Mouse (Mus musculus) layer of hippocampus, adult 9-11 months (tissue): ENCODE results near the gene Nod2.
"Not testable (repeated sequence)": the region's sequence is repeated elsewhere in the genome, so short reads cannot be mapped to it uniquely, and the experiment has no call there.

Experiments
- DNase-seq: peaks from one replicate; pipeline ENCODE4 v3.0.0; 2022

The Nod2 gene

DNA sequence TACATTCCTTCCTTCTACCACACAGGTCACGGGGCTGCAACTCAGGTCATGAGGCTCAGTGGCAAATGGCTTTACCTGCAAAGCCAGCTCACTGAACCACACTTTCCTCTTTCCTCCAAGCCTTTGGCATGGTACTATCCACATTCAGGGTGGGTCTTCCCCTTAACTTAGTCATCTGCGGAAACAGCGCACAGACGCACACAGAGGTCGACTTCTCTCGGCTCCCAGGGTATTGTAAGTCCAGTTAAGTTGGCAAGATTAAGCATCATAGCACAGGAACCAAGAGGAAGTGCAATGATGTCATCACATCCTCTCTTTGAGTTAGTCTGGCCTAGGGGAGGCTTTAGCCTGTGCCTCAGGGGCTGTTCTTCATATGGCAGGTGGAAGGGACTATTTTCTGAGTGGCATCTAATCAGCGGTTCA lies 13.8 kb upstream of the Nod2 start:
- no peak for DNase-seq

DNA sequence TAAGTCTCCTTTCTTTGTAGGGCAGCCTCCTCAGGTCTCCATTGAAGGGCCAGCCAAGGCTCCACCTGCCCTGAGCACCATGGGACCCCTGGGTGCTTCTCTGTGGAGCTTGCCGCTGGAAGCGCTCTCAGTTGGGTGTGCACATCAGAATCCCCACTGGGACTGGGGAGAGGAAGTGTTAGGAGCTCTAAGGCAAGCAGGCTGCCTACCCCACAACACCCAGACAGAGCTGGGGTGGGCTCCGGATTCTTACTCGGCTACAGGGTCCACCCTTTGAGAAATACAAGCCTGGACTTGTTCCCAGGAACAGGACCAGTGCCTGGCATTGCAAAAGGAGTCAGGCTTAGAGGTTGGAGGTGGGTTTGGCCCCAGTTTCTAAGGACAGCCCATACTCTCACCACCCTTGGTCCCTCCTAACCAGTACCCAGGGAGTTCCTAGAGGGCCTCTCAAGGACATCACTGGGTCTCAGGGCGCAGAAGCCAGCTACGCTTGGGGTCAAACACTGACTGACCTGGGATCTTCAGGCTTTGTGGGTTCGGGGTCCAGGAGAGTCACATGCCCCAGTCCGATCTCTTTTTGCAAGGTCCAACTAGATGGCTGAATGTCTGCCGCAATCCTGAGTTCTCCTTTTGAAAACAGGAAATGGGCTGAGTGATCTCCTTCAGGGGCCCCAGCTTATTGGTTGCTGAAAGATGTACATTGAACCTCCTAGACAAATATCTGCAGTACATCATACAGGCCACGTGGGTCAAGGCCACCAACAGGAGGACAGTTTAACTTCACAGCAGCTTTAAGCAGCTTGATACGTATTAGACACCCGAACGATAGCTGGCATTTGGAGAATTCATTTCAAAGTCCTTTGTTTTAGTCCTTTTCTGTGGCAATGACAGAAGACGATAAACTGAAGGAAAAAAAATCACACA lies 11.4 kb upstream of the Nod2 start, which contains the start of gene Snx20:
Snx20 (minus strand) TSS at position 655 of the 924 bp plus-strand sequence.
- DNase-seq: peak; percentile 65

- DNase-seq: no peak
These were observed 9.8 kb upstream of the Nod2 start for GRCm38 (mm10) chr8:88637092-88638000.

DNA sequence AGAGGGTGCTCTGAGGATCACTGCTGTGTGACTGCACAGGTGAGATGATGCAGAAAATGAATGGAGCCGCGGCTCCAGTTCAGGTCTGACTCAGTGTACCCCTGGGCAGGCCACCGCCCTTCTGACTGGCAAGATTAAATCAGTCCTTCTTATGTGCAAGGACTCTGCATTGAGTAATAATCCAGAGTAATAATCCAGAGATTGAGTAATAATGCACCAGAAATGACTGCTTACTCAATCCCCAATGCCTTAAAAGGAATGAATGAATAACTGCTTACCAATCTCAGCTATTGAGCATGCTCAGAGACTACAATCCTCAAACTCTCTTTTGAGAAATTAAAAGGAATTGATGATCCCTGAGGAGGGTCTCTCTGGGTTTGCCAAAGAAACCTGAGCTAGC lies 8.2 kb upstream of the Nod2 start:
- DNase-seq: no peak

DNA sequence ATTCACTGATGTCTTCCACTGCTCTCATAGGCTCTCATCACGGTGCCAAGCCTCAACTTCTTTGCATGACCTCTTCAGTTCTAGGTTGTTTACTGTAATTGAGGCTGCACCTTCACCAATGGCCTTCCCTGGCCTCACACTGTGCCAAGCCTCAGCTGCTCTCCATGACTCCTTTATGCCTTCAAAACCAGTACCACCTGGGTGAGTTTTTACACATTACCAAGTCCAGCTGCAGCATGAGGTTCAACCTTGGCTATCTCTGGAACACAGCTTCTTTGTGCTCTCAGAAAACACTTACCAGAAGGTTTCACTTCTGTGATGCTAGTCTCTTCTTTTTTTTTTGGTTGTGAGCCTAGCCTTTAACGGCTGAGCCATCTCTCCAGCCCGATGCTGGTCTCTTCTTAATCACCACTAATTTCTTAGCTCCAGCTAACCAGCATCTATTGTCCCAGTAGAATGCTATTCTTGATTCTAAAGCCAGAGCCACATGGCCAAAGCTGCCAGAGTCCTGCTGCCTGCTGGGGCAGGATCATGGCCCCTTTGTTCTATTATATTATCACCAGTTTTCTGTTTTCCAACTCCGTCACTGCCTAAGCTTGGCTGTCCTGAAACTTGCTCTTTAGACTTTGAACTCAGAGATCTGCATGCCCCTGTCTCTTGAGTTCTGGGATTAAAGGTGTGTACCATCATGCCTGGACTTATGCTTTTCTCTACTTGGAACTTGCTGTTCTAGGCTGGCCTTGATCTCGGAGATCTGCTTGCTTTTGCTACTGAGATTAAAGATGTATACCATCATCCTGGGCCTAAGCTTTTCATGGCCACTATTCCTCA lies 4.2 kb upstream of the Nod2 start:
- no peak for DNase-seq

GRCm38 (mm10) chr8:88648322-88648721 lies 1.2 kb downstream of the Nod2 start:
- no peak for DNase-seq

DNA sequence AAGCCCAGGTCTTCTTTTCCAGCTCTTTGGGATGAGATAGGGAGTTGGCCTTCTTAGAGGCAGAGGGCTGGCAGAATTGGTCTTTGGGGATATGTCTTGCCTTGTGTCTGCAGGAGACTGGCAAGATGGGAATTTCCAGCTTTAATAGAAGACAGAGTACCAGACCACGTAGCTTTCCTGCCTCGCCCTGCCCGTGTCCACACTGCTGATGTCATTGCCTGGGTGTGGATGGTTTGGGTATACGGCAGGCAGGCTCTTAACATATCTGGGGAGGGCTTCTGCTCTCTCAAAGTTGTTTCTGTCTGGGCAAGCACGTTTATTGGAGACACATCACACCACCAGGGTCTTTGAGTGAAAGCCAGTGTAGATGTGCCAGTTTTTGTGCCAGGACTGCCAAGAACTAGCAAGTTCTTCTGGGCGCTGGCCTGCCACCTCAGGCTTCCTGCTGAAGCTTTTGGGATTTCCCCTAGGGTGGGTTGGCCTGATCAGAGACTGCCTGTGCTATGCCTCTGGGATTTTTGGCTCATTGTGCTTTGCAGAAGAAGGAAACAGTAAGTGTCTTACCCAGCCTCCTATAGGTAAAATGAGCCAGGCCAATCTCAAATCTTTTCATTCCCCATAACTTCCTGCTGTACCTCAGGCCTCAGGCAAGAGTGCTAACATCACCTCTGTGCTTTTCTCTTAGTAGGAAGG lies 3.0 kb downstream of the Nod2 start:
- DNase-seq: no peak

DNA sequence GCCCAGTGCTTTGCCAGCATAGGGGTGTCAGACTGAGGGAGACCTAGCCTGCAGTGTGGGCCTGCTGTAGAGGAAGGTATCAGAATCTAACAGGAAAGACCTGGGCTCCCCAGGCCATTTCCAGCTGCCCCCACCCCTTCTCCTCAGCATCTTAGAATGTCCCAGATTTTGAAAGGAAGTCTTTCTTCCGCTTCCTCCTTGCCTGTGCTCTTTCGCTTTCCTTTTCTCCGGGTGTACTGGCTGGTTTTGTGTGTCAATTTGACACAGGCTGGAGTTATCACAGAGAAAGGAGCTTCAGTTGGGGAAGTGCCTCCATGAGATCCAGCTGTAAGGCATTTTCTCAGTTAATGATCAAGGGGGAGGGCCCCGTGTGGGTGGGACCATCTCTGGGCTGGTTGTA lies 4.0 kb downstream of the Nod2 start:
- DNase-seq: not testable (repeated sequence)

DNA sequence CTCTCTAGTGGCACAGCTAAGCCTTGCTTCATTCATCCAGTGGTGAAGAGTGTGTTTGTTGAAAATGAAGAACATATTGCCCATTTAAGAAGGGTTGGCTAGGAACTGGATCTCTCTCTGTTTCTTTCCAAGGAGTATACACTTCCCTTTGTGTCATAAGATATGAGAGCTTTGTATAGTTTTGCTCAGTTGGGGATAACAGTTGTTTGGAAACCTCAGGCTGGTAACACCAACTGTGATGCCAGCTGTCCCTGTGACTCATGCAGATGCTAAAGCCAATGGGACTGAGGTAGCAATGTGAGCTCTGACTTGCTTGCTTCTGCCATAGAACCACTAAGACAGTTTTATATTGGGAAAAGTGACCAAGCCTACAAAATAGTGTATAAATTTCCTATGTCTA lies 8.2 kb downstream of the Nod2 start:
- peak; percentile 63 for DNase-seq

DNA sequence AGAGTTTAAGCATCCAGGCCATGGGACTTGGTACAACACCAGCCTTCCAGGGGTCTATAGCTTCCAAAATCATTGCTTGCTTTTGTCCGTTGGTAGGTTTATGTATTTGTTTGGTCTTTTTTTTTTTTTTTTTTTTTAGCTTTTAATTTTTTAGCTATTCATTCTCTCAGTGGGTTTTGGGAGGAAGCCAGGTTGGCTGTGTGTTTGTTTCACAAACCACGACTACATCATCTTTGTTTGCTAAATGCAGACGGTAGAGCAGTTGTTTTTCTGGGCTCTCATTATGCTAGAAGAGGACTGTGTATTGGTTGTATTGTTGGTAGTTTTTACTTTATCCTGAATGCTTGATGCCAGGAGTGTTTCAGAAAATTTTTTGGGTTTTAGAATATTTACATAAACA lies 12.8 kb downstream of the Nod2 start:
- no peak for DNase-seq

GRCm38 (mm10) chr8:88662401-88662821 lies 15.3 kb downstream of the Nod2 start:
- peak; percentile 71 for DNase-seq

DNA sequence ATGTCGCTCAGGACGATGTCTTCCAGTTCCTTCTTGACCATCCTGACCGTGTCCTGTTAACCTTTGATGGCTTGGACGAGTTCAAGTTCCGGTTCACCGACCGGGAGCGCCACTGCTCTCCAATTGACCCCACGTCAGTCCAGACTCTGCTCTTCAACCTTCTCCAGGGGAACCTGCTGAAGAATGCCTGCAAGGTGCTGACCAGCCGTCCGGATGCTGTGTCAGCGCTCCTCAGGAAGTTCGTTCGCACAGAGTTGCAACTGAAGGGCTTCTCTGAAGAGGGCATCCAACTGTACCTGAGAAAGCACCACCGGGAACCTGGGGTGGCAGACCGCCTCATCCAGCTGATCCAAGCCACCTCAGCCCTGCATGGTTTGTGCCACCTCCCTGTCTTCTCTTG lies 17.0 kb downstream of the Nod2 start:
- no peak for DNase-seq

DNA sequence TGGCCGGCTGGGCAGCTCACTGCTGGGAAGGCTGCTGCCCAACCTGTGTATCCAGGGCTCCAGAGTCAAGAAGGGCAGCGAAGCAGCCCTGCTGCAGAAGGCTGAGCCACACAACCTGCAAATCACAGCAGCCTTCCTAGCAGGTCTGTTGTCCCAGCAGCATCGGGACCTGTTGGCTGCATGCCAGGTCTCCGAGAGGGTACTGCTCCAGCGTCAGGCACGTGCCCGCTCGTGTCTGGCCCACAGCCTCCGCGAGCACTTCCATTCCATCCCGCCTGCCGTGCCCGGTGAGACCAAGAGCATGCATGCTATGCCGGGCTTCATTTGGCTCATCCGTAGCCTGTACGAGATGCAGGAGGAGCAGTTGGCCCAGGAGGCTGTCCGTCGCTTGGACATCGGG lies 17.8 kb downstream of the Nod2 start:
- DNase-seq: no peak

DNA sequence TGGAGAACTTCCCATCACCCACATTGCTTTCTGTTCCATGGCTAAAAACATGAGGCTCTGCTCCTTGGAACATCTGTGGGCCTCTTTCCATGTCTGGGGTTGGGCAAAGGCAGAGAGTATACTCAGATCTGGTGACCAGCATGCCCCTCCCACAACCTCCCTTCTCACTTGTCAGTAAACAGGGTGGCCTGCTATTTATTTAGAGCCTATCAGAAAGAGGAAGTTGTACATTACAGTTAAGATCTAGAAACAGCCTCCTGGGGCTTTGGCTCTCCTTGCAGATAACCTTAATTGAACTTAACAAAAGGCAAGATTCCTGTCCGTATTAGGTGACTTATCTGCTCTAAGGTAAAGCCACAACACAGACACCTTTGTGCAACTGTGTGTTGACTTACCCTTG lies 19.3 kb downstream of the Nod2 start:
- DNase-seq: peak; percentile 54

GRCm38 (mm10) chr8:88668400-88669086 lies 21.4 kb downstream of the Nod2 start:
- peak; percentile 85 for DNase-seq

DNA sequence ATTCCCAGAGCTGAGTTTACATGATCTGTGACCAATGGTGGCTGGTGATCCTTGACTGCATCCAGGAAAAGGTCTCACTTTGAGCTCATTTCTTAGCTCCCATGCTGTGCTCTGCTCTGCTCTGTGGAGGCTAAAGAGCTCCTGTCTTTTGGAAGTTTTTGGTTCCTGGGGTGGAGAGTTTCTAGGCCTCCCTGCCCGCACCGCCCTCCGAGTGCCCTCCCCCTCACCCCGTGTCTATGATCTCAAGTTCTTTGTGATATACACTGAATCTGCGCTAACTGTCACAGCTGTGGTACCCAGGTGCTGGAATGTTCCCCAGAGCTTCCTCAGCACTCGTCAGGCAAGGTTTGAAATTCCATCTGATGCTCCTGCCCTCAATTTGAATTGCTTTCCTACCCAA lies 23.7 kb downstream of the Nod2 start:
- DNase-seq: no peak

GRCm38 (mm10) chr8:88671575-88671974 lies 24.5 kb downstream of the Nod2 start:
- peak; percentile 29 for DNase-seq

GRCm38 (mm10) chr8:88673859-88674258 lies 26.7 kb downstream of the Nod2 start:
- no peak for DNase-seq

DNA sequence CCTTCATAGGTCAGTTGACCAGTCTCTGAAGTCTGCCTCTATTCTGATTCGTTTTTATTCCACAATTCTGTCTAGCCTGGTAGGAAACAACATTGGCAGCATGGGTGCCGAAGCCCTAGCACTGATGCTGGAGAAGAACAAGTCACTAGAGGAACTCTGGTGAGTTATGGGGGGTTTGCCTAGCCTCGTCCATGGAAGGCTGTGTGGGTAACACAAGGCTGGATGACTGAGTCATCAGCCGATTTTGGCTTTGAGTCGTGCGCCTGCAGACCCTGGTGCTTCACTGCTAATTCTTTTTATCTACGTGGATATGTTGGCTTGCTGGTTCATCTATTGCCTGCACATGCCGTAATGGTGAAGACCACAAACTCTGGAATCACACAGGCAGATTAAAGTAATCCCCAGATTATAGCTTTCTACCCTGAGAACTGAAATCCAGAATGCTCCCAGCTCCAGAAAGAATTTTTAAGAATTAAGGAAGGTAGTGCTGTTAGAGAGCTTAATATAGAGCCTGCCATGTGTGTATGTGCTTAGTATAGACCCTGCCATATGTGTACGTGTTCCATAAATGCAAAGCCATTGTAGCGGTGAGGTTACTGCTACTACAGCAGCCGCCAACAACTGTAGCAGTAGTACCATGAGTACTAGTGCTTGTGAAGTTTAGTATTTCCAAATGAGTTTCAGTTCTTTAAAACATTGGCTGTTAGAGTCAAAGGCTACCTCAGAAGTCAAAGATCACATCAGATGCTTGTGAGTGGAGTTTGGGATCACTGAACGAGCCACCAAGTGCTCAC lies 28.5 kb downstream of the Nod2 start:
- DNase-seq: no peak

- DNase-seq: no peak
These were observed 30.0 kb downstream of the Nod2 start for GRCm38 (mm10) chr8:88677071-88677470.

- DNase-seq: no peak
These were observed 33.5 kb downstream of the Nod2 start for GRCm38 (mm10) chr8:88680566-88680965.
